Mouse (Mus musculus): ENCODE measurements around the gene Asb16. TPM values are rescaled to one million over a fixed set of nuclear protein-coding genes. Genes with fewer than 3 reads are reported as not detected.
A peak's percentile ranks its signal among the peaks of the same experiment; 100 is the strongest.
"Not testable (repeated sequence)": the region's sequence is repeated elsewhere in the genome, so short reads cannot be mapped to it uniquely, and the experiment has no call there.

Asb16 gene
- total and polyA plus RNA-seq, 3 experiments: 0.74 to 1.1 (median 0.89) TPM

DNA sequence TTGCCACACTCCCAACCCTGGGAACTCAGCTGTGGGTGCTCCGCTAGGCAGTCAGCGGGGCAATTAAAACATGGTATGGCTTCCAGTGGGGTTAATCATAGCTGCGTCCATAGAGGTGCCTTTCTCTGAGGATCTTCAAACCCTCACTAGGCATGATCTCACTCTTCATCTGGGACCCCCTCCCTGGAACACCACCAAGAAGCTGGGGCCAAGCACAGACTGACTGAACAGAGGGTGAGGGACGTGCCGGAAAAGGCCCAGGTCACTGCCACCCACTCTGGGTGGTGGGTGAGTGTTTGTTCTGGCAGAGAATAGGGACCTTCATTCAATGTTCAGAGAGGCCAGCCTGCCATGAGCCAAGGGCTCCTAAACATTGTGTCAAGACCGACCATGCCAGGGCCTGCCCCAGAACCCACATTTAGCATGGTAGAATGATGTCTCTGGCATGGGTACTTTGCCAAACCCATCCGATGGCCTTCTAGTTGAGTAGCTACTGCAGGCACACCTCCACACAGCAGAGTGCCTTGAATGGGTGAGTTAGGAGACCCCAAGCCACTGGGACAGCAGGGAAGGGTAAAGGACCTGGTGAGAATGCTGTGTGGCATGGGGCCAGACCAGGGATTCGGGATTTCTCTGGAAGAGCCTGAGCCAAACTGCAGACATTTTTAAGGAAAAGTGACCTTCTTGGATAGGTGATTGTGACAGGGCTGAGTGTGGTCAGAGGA lies 1.8 kb upstream of the Asb16 start:
- H3K4me1 ChIP-seq (ENCODE audit: control insufficient read depth, insufficient read depth, low read length): no peaks in the 10 kb centered on the region; the same call in 1 of the 2 replicates
- H3K9ac ChIP-seq (ENCODE audit: low read depth, low read length): no peak overlapping the region
- no peaks in the 10 kb centered on the region for H3K79me2 ChIP-seq (replicated peaks; ENCODE audit: control insufficient read depth, insufficient read depth, low read length)
- WGBS: 88% methylated on average over 8 of the region's 8 CpGs
- H3K36me3 ChIP-seq (ENCODE audit: control insufficient read depth, insufficient read depth, low read length): no peaks in the 10 kb centered on the region
- H3K27me3 ChIP-seq (ENCODE audit: control insufficient read depth, insufficient read depth, low read length): no peaks in the 10 kb centered on the region
- no peak overlapping the region for H3K4me3 ChIP-seq
- H3K27ac ChIP-seq: no peak overlapping the region
- no peak for TF ChIP-seq CTCF (IDR thresholded peaks at IDR 0.05)
- no peak for TF ChIP-seq EP300 (IDR thresholded peaks at IDR 0.05; ENCODE audit: insufficient read depth, low read depth, low read length)
- TF ChIP-seq POLR2A (IDR thresholded peaks at IDR 0.05; ENCODE audit: insufficient read depth, low read depth, low read length): no peak
- intact Hi-C loops (cut with DNase I): loop anchor here (1.0 to 5.0 kb wide), 2 partner anchors 109 to 164 kb away; partner anchors contain the start of gene Tmem101
- no peak for DNase-seq

DNA sequence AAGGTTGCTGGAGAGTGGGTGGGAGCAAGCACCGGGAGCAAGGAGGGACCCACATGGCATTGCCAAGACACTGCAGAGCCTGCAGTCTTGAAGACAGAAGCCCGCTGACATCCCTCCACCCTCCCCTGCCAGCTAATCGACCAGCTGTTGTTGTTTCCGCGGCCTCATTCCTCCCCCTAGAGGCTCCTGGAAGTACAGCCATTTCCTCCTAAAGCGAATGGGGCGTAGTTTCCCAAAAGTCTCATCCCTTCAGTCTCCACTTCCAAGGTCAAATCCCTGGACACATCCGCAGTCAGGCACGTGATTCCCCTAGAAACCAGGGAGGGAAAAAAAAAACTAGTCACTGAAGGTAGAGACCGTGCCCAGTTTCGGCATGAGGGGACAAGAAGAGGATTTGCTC lies 1.1 kb upstream of the Asb16 start:
- intact Hi-C loops (cut with DNase I): loop anchor here (1.0 to 5.0 kb wide), 2 partner anchors 110 to 165 kb away; partner anchors contain the start of gene Tmem101
- Histone ChIP-seq H3K36me3 (ENCODE audit: control insufficient read depth, insufficient read depth, low read length) (no peaks in the 10 kb centered on the region), H3K9ac (ENCODE audit: low read depth, low read length) (no peak overlapping the region), H3K27me3 (ENCODE audit: control insufficient read depth, insufficient read depth, low read length) (no peaks in the 10 kb centered on the region), H3K27ac (no peak overlapping the region; the same call in 1 of the 2 replicates), H3K4me1 (ENCODE audit: control insufficient read depth, insufficient read depth, low read length) (no peaks in the 10 kb centered on the region; the same call in 1 of the 2 replicates), H3K79me2 (replicated peaks; ENCODE audit: control insufficient read depth, insufficient read depth, low read length) (no peaks in the 10 kb centered on the region), H3K4me3 (no peak overlapping the region)
- peak; percentile 75 for DNase-seq
- TF ChIP-seq CTCF (IDR thresholded peaks at IDR 0.05): peak; percentile 86
- no peak for TF ChIP-seq POLR2A (IDR thresholded peaks at IDR 0.05; ENCODE audit: insufficient read depth, low read depth, low read length)
- peak; percentile 68; the same call in 1 of the 2 replicates for TF ChIP-seq EP300 (IDR thresholded peaks at IDR 0.05; ENCODE audit: insufficient read depth, low read depth, low read length)
- 1% methylated on average over 11 of the region's 11 CpGs for WGBS

DNA sequence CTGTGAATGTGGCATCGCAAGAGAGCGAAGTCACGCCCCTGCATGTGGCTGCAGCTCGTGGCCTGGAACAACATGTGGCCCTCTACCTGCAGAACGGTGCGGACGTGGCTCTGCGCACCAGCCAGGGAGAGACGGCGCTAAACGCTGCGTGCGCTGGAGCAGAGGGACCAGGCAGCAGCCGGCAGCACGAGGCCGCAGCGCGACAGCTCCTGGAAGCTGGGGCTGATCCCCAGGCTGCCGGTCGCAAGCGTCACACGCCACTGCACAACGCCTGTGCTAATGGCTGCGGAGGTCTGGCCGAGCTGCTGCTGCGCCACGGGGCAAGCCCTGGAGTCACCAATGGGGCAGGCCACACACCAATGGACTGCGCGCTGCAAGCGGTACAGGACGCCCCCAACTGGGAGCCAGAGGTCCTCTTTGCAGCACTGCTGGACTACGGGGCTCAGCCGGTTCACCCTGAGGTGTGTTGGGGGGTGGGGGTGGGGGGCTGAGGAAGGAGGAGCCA lies 7.9 kb downstream of the Asb16 start:
- Histone ChIP-seq H3K4me1 (ENCODE audit: control insufficient read depth, insufficient read depth, low read length) (peaks cover 2% of the 10 kb centered on the region), H3K27ac (no peak overlapping the region), H3K79me2 (replicated peaks; ENCODE audit: control insufficient read depth, insufficient read depth, low read length) (no peaks in the 10 kb centered on the region), H3K9ac (ENCODE audit: low read depth, low read length) (peak overlapping the region; percentile 52), H3K27me3 (ENCODE audit: control insufficient read depth, insufficient read depth, low read length) (peaks cover 5% of the 10 kb centered on the region; the same call in 1 of the 2 replicates), H3K4me3 (peak overlapping the region; percentile 26; the same call in 1 of the 2 replicates), H3K36me3 (ENCODE audit: control insufficient read depth, insufficient read depth, low read length) (no peaks in the 10 kb centered on the region)
- intact Hi-C loops (cut with DNase I): no loop called here
- WGBS: 2% methylated on average over 33 of the region's 33 CpGs
- TF ChIP-seq EP300 (IDR thresholded peaks at IDR 0.05; ENCODE audit: insufficient read depth, low read depth, low read length) (no peak), CTCF (IDR thresholded peaks at IDR 0.05) (no peak), POLR2A (IDR thresholded peaks at IDR 0.05; ENCODE audit: insufficient read depth, low read depth, low read length) (no peak)
- peak in 1 of 2 experiments; percentile 34 for DNase-seq

DNA sequence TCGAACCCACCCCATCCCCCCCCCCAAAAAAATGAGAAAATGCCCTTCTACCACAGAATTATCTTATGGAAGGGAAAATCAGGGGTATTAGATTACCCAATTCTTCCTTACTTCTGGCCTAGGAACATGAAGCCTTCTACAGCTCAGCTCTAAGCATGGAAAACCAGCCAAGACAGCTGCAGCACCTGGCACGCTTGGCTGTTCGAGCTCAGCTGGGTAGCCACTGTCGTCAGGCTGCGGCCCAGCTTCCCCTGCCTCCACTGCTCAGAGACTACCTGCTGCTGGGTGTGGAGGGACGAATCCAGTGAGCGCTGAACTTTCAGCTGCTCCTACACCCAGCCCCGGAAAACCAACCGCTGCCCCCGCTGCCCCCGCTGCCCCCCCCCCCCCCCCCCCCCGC lies 9.2 kb downstream of the Asb16 start:
- Histone ChIP-seq H3K4me3 (no peak overlapping the region), H3K27ac (no peak overlapping the region), H3K27me3 (ENCODE audit: control insufficient read depth, insufficient read depth, low read length) (peaks cover 5% of the 10 kb centered on the region; the same call in 1 of the 2 replicates), H3K9ac (ENCODE audit: low read depth, low read length) (no peak overlapping the region), H3K4me1 (ENCODE audit: control insufficient read depth, insufficient read depth, low read length) (peaks cover 2% of the 10 kb centered on the region), H3K36me3 (ENCODE audit: control insufficient read depth, insufficient read depth, low read length) (no peaks in the 10 kb centered on the region), H3K79me2 (replicated peaks; ENCODE audit: control insufficient read depth, insufficient read depth, low read length) (no peaks in the 10 kb centered on the region)
- no peak for DNase-seq
- 76% methylated on average over 10 of the region's 12 CpGs for WGBS
- intact Hi-C loops (cut with DNase I): no loop called here
- TF ChIP-seq EP300 (IDR thresholded peaks at IDR 0.05; ENCODE audit: insufficient read depth, low read depth, low read length) (no peak), POLR2A (IDR thresholded peaks at IDR 0.05; ENCODE audit: insufficient read depth, low read depth, low read length) (no peak), CTCF (IDR thresholded peaks at IDR 0.05) (no peak)

DNA sequence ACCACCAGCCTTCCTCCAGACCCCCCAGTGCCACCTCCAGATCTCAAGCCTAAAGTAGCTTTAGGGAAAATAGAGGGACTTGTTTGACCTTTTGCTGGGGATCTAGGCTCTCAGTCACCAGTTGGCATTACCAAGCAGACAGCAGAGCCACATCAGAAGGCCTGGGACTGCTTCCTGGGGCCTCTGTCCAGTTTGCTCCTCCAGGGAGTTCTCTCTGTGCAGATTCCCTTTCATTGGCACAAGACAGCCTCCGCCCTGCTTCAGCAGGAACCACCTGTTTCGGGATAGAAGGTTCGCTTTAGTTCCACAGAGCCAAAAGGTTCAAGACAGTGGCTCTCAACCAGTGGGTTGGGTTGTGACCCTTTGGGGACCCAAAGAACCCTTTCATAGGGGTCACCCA lies 11.1 kb downstream of the Asb16 start:
- Histone ChIP-seq H3K79me2 (replicated peaks; ENCODE audit: control insufficient read depth, insufficient read depth, low read length) (no peaks in the 10 kb centered on the region), H3K4me1 (ENCODE audit: control insufficient read depth, insufficient read depth, low read length) (peaks cover 2% of the 10 kb centered on the region), H3K9ac (ENCODE audit: low read depth, low read length) (no peak overlapping the region), H3K27me3 (ENCODE audit: control insufficient read depth, insufficient read depth, low read length) (peaks cover 5% of the 10 kb centered on the region; the same call in 1 of the 2 replicates), H3K4me3 (no peak overlapping the region), H3K27ac (no peak overlapping the region), H3K36me3 (ENCODE audit: control insufficient read depth, insufficient read depth, low read length) (no peaks in the 10 kb centered on the region)
- DNase-seq: no peak
- TF ChIP-seq POLR2A (IDR thresholded peaks at IDR 0.05; ENCODE audit: insufficient read depth, low read depth, low read length): no peak
- TF ChIP-seq EP300 (IDR thresholded peaks at IDR 0.05; ENCODE audit: insufficient read depth, low read depth, low read length): no peak
- TF ChIP-seq CTCF (IDR thresholded peaks at IDR 0.05): no peak
- 90% methylated on average over 3 of the region's 3 CpGs for whole genome bisulfite sequencing
- intact Hi-C loops (cut with DNase I): no loop called here

DNA sequence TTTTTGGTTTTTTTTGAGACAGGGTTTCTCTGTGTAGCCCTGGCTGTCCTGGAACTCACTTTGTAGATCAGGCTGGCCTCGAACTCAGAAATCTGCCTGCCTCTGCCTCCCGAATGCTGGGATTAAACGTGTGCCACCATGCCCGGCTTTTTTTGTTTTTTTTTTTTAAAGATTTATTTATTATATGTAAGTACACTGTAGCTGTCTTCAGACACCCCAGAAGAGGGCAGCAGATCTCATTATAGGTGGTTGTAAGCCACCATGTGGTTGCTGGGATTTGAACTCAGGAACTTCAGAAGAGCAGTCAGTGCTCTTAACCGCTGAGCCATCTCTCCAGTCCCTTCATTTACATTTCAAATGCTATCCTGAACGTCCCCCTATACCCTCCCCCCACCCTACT lies 11.7 kb downstream of the Asb16 start:
- DNase-seq; H3K4me1 ChIP-seq (ENCODE audit: control insufficient read depth, insufficient read depth, low read length); H3K36me3 ChIP-seq (ENCODE audit: control insufficient read depth, insufficient read depth, low read length); intact Hi-C loops (cut with DNase I); H3K4me3 ChIP-seq; H3K27me3 ChIP-seq (ENCODE audit: control insufficient read depth, insufficient read depth, low read length); H3K79me2 ChIP-seq (replicated peaks; ENCODE audit: control insufficient read depth, insufficient read depth, low read length); H3K9ac ChIP-seq (ENCODE audit: low read depth, low read length); H3K27ac ChIP-seq: not testable (repeated sequence)
- 66% methylated on average over 6 of the region's 6 CpGs for WGBS
- peak; percentile 27 for TF ChIP-seq CTCF (IDR thresholded peaks at IDR 0.05)

Measured in heart, adult 2 months (tissue).